Mouse (Mus musculus) WW6 (cell line): ENCODE results near the gene Map1b.

ENCODE experiments used
- DNase-seq: peaks from one replicate; pipeline ENCODE4 v3.0.0-alpha.2; 2013; ENCODE audit warnings: low read depth, low spot score

Map1b gene

GRCm38 (mm10) chr13:99410611-99411515, 105.5 kb downstream of the Map1b start:
- DNase-seq = no peak

- DNase-seq = no peak
These were observed 107.1 kb downstream of the Map1b start for GRCm38 (mm10) chr13:99409216-99409615.

GRCm38 (mm10) chr13:99399373-99399772, 117.0 kb downstream of the Map1b start:
- no peak for DNase-seq

- DNase-seq = no peak
These were observed 118.1 kb downstream of the Map1b start for GRCm38 (mm10) chr13:99398149-99398701.

- DNase-seq = no peak
These were observed 119.1 kb downstream of the Map1b start for GRCm38 (mm10) chr13:99397228-99397627.

GRCm38 (mm10) chr13:99395531-99395930, 120.8 kb downstream of the Map1b start:
- no peak for DNase-seq

- DNase-seq = no peak
These were observed 121.6 kb downstream of the Map1b start for GRCm38 (mm10) chr13:99394694-99395093.

GRCm38 (mm10) chr13:99393128-99393527, 123.2 kb downstream of the Map1b start:
- no peak for DNase-seq

GRCm38 (mm10) chr13:99391417-99391816, 124.9 kb downstream of the Map1b start:
- no peak for DNase-seq

- DNase-seq = no peak
These were observed 128.2 kb downstream of the Map1b start for GRCm38 (mm10) chr13:99387901-99388811.

GRCm38 (mm10) chr13:99386341-99386740, 130.0 kb downstream of the Map1b start:
- no peak for DNase-seq

GRCm38 (mm10) chr13:99385911-99386310, 130.4 kb downstream of the Map1b start:
- no peak for DNase-seq

- no peak for DNase-seq
These were observed 131.7 kb downstream of the Map1b start for GRCm38 (mm10) chr13:99384555-99385203.

GRCm38 (mm10) chr13:99382373-99382772, 134.0 kb downstream of the Map1b start:
- DNase-seq = no peak

GRCm38 (mm10) chr13:99378223-99378622, 138.1 kb downstream of the Map1b start:
- no peak for DNase-seq

GRCm38 (mm10) chr13:99377055-99377454, 139.3 kb downstream of the Map1b start:
- no peak for DNase-seq

GRCm38 (mm10) chr13:99375550-99375949, 140.8 kb downstream of the Map1b start:
- DNase-seq = no peak

- no peak for DNase-seq
These were observed 142.1 kb downstream of the Map1b start for GRCm38 (mm10) chr13:99374191-99374590.

- no peak for DNase-seq
These were observed 142.7 kb downstream of the Map1b start for GRCm38 (mm10) chr13:99373684-99374083.
